Mouse (Mus musculus) hindbrain, postnatal 0 days (tissue): ENCODE results near the gene Kcnk7. TPM values are rescaled to one million over a fixed set of nuclear protein-coding genes. Genes with fewer than 3 reads are reported as not detected.

ENCODE experiments used
- ATAC-seq: fragments of 200-750 bp; cut with Nextera tagmentation; 2 replicates; pipeline ENCODE4 v1.8.0; 2017; ENCODE audit warnings: mild to moderate bottlenecking, moderate TSS enrichment, moderate library complexity
- DNase-seq: peaks from one replicate; pipeline ENCODE4 v3.0.0-alpha.2; 2015; ENCODE audit warnings: low spot score
- H3K27ac ChIP-seq: fragments of 300-500 bp; sonication (generic); 2 replicates; pipeline ENCODE4 v1.5.1; 2014; ENCODE audit warnings: mild to moderate bottlenecking
- H3K27me3 ChIP-seq: fragments of 300-500 bp; sonication (generic); 2 replicates; pipeline ENCODE4 v1.6.1; 2014; ENCODE audit warnings: low read length, mixed read lengths; ENCODE audit not compliant: insufficient read depth
- H3K36me3 ChIP-seq: fragments of 300-500 bp; sonication (generic); 2 replicates; pipeline ENCODE4 v1.6.1; 2014; ENCODE audit warnings: low read length, mixed read lengths; ENCODE audit not compliant: insufficient read depth
- H3K4me1 ChIP-seq: fragments of 300-500 bp; sonication (generic); 2 replicates; pipeline ENCODE4 v1.6.1; 2014; ENCODE audit warnings: antibody characterized with exemption, low read length, mixed read lengths; ENCODE audit not compliant: insufficient read depth
- H3K4me2 ChIP-seq: fragments of 300-500 bp; sonication (generic); 2 replicates; pipeline ENCODE4 v1.6.1; 2014; ENCODE audit warnings: low read depth, mild to moderate bottlenecking, low read length, moderate library complexity, mixed read lengths
- H3K4me3 ChIP-seq: fragments of 300-500 bp; sonication (generic); 2 replicates; pipeline ENCODE4 v1.5.1; 2014; ENCODE audit warnings: low read length
- H3K9ac ChIP-seq: fragments of 300-500 bp; sonication (generic); replicated peaks from 2 replicates; pipeline ENCODE4 v1.6.1; 2014; ENCODE audit warnings: mild to moderate bottlenecking, low read length, moderate library complexity, mixed read lengths
- H3K9me3 ChIP-seq: fragments of 300-500 bp; sonication (generic); 2 replicates; pipeline ENCODE4 v1.6.1; 2016; ENCODE audit warnings: low read length, mixed read lengths
- CTCF ChIP-seq: IDR thresholded peaks from 2 replicates; pipeline ENCODE4 v1.5.1; 2016; ENCODE audit warnings: antibody characterized with exemption, control low read depth, low read depth
- WGBS: fragments of 180-500 bp; shearing (Covaris S2); extraction: QIAGEN DNeasy Blood & Tissue Kit; methylation state at CpG from one replicate; pipeline ENCODE4 v1.1.7; 2014; 5-methylcytosine and 5-hydroxymethylcytosine counted together
- polyA plus RNA-seq: library from polyadenylated mRNA; unstranded; fragments of >200 nt; fragmentation: Nextera tagmentation; extraction: Ambion mirVana; gene quantifications from 2 replicates; pipeline ENCODE4 v1.2.1, GENCODE M21; 2015
- total RNA-seq: library from RNA; depleted of rRNA; stranded (reverse); fragments of >200 nt; gene quantifications from 2 replicates; pipeline ENCODE4 v1.2.3, GENCODE M21; 2014; rRNA removed

Kcnk7 gene
- total RNA-seq = not detected in 2 replicates
- polyA plus RNA-seq = 0.19 and 0.61 TPM in 2 replicates

GRCm38 (mm10) chr19:5704163-5704800 is at the start of gene Kcnk7:
TSS of gene Kcnk7 (plus strand) at chr19:5704367.
- WGBS = 78% methylated on average over 17 of the region's 17 CpGs
- ATAC-seq (no peak), DNase-seq (no peak)
- Histone ChIP-seq H3K9me3 (no peaks in the 10 kb centered on the region), H3K27me3 (no peaks in the 10 kb centered on the region), H3K4me1 (no peaks in the 10 kb centered on the region), H3K4me2 (no peak within 1 kb of the TSS), H3K9ac (no peak within 1 kb of the TSS), H3K27ac (no peak within 1 kb of the TSS), H3K36me3 (peaks cover 43% of the 10 kb centered on the region), H3K4me3 (no peak within 1 kb of the TSS)
- TF ChIP-seq CTCF = no peak

GRCm38 (mm10) chr19:5654720-5655298 is 49.4 kb upstream of the Kcnk7 start:
- Histone ChIP-seq H3K4me3 (peak overlapping the region; percentile 39), H3K36me3 (no peaks in the 10 kb centered on the region), H3K9me3 (no peaks in the 10 kb centered on the region), H3K27me3 (peaks cover 9% of the 10 kb centered on the region; the same call in 1 of the 2 replicates), H3K27ac (no peak overlapping the region), H3K4me1 (peaks cover 13% of the 10 kb centered on the region; the same call in 1 of the 2 replicates), H3K9ac (peak overlapping the region; percentile 41; the same call in 1 of the 2 replicates), H3K4me2 (peak overlapping the region; percentile 61)
- ATAC-seq = no peak
- TF ChIP-seq CTCF = no peak
- WGBS = 8% methylated on average over 43 of the region's 43 CpGs
- DNase-seq = peak; percentile 13

- Histone ChIP-seq H3K4me1 (no peaks in the 10 kb centered on the region), H3K4me2 (peak overlapping the region; percentile 25; the same call in 1 of the 2 replicates), H3K4me3 (no peak overlapping the region), H3K27me3 (no peaks in the 10 kb centered on the region), H3K9ac (0 out of 2 replicates have a peak overlapping the region, but pooled peaks have one; percentile 13), H3K36me3 (peaks cover 18% of the 10 kb centered on the region), H3K9me3 (no peaks in the 10 kb centered on the region), H3K27ac (no peak overlapping the region)
- DNase-seq (no peak), ATAC-seq (no peak)
- 88% methylated on average over 16 of the region's 16 CpGs for WGBS
- TF ChIP-seq CTCF = no peak
These were observed 43.0 kb upstream of the Kcnk7 start for GRCm38 (mm10) chr19:5660942-5661751.

GRCm38 (mm10) chr19:5662310-5662709 is 41.9 kb upstream of the Kcnk7 start:
- no peaks in the 10 kb centered on the region for H3K27me3 ChIP-seq
- H3K27ac ChIP-seq = no peak overlapping the region; the same call in 1 of the 2 replicates
- H3K4me2 ChIP-seq = peak overlapping the region; percentile 53
- DNase-seq = no peak
- peaks cover 30% of the 10 kb centered on the region for H3K36me3 ChIP-seq
- 75% methylated on average over 8 of the region's 8 CpGs for WGBS
- no peaks in the 10 kb centered on the region for H3K4me1 ChIP-seq
- no peak for ATAC-seq
- TF ChIP-seq CTCF = no peak
- H3K9me3 ChIP-seq = no peaks in the 10 kb centered on the region
- peak overlapping the region; percentile 38; the same call in 1 of the 2 replicates for H3K4me3 ChIP-seq
- H3K9ac ChIP-seq = peak overlapping the region; percentile 38; the same call in 1 of the 2 replicates

- H3K4me3 ChIP-seq = peak within 1 kb of the TSS; percentile 38
- peak within 1 kb of the TSS; percentile 38 for H3K9ac ChIP-seq
- H3K27ac ChIP-seq = peak within 1 kb of the TSS; percentile 60; the same call in 1 of the 2 replicates
- no peaks in the 10 kb centered on the region for H3K9me3 ChIP-seq
- H3K27me3 ChIP-seq = no peaks in the 10 kb centered on the region
- H3K4me1 ChIP-seq = no peaks in the 10 kb centered on the region
- peak; percentile 77 for DNase-seq
- peak within 1 kb of the TSS; percentile 53 for H3K4me2 ChIP-seq
- ATAC-seq = peak; percentile 84
- WGBS = 5% methylated on average over 32 of the region's 32 CpGs
- H3K36me3 ChIP-seq = peaks cover 38% of the 10 kb centered on the region
- TF ChIP-seq CTCF = no peak
These were observed 40.9 kb upstream of the Kcnk7 start, which contains the start of gene Sipa1 for GRCm38 (mm10) chr19:5662981-5663913. TSS of gene Sipa1 (minus strand) at chr19:5663707.
